Mouse (Mus musculus) frontal cortex, postnatal 10 days (tissue): ENCODE results near the gene Auh.

ENCODE experiments used
- DNase-seq, 2 experiments: peaks; one replicate each; pipeline ENCODE4 v3.0.0; 2022; ENCODE audit warnings: low spot score in 2 of 2, mixed read lengths in 1 of 2

Auh gene

DNA sequence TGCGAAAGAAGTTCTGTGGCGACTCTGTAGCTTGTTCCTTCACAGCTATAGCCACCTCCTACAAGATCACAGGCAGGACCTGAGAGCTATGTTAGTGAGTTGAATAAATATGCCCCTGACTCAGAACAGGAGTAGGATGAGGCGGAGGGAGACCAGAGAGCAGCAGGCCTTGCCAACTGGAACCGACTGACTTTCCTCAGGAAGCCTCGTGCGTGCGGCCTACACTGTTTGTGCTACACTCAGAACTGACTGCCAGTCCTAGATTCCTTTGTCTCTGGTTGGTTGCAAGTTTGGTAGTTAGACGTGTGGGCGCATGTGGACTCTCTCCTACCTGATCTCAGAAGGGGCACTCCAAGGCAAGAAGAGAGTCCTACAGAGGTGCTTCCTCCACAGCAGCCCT is 50.2 kb downstream of the Auh start:
- DNase-seq, result no peak

DNA sequence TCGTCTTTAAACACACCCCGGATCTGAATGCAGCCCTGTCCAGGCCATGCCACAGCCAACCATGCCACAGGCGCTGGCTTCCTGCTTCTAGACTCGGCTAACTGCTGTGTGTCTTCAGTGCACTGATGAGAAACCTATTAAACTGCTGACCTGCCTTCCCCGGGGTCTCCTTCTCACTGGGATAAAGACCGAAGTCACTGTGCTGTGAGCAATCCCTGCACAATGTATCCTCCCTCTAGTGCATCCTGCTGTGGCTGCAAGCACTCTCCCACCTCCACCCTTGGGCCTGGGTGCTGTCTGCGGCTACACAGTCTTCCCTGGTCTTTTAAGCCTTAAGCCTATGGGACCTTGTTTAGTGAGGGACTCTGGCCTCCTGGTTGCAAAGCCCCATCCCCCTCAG is 50.7 kb downstream of the Auh start:
- no peak for DNase-seq

DNA sequence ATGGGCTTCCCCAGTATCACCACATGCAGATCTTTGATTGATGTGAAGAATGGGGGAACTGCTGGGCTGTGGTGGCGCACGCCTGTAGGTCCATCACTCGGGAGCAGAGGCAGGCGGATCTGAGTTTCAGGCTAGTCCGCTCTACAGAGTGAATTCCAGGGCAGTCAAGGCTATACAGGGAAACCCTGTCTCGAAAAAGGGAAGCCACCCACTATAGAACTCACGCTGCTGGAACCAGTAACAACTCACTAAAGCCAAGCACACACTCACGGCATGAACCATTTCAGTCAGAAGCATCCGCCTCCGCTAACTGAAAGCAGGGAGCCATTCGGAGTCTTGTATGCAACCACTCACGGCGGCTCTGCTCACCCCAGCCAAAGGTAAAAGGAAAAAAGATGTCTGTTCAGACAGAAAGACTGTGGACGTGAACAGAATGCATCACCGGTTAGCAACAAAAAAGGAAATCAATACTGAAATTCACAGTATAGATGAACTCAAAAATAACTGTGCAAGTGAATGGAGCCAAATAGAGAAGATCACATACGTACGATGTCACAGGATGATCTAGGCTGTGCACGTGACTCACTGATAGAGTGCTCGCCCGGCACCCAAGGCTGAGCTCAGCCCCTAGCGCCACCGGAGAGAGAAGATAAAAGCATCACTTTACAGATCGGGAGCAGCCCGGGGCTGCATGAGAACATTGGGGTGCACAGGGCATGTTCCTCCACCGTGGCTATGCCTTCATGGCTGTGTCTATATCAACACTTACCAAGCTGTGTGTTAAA is 53.7 kb downstream of the Auh start:
- no peak for DNase-seq

DNA sequence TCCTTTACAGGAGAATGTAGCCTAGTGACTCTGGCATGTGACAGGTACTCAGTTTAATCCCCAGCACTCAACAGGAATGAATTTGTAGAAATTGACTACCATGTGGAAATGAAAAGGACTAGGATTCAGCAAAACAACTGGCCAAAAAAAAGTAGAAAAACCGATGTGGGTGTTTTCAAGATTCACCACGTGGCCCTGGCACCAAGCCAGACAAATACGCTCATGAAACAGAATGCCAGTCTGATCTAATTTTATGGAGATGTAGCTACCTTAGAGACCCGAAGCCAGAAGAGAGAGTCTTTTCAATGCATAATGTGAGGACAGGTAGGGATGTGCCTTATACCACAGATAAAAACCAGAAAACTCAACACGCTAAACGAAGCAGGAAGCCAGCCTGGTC is 54.4 kb downstream of the Auh start:
- DNase-seq, result no peak

DNA sequence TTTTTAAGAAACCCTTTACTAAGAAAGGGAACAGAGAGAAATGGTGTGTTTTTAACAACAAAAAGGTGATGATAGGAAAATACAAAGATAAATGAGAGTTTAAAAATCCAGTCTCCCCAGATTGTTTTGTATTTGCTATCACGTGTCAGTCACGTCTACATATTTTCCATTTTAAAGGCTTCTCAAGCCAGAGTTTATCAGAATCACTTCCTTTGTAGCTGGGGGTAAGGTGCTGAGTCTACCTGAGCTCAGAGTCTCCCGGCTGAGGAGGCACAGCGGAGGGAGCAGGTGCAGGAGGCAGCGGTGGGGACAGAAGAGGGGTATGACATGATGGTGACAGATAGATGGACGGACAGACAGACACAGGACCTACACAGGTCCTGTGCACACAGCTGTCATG is 55.1 kb downstream of the Auh start:
- DNase-seq, result no peak

DNA sequence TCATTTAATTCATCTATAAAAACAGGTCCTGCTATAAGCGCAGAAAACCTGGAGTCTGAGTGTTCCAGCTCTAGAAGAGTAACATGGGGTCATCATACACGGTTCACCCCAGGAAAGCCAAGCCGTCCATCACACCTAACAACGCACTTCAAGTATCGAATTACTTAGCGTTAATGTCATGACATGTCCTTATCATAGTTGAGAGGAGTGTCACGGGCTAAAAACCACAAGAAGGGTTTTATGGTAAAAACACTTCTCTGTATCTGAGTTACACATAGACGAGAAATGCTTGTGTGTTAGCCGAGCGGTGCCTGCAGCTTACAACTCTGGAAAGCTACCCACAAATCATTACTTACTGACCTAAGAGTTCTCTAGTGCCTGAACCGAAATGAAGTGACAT is 55.6 kb downstream of the Auh start:
- DNase-seq, result no peak

GRCm38 (mm10) chr13:52866005-52866792 is 63.3 kb downstream of the Auh start:
- DNase-seq, result no peak

DNA sequence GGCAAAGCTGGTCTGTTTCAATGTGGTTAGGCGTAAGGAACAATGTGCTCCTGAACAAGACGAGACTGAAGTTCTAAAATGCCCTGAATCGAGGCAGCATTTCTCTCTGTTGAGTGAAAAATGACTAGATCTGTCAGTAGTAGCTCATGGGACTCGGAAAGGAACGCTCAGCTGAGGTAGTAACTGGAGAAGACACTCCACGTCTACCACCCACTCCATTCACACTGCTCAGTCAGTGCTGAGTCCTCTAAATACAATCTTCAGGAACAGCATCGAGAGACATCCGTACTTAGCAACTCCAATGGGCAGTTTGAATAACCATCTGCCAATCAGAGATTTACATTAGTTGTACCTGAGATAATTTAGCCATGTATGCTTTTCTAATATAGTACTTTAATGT is 66.0 kb downstream of the Auh start:
- no peak for DNase-seq

DNA sequence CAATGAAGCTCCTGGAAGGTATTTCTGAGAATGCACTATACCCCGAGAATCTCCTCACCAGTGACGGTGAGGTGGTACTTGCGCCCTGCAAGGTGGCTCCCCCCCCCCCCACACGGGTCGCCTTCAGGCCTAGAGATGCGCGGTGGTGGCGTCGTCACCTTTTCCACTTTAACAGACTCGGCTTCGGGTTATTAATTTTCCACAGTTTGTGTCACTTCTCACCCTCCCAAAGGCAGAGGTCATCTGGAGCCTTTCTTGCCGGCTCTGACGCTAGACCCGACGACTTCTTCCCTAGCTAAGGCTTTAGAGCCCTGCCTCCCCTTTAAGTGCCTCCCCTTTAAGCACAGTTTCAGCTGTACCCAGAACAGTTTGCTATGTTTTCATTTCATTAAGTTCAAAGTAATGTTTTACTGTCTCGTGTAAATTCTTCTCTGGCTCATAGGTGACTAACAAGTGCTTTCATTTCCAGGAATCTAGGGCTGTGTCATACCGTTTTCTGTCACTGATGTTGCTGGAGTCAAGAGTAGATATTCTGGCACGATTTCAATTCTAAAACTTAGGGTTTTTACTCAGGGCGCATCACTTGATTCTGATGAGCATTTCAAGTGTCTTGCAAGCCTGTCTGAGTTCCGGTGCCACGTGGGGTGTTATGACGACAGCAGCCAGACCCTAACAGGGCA is 69.3 kb downstream of the Auh start:
- no peak for DNase-seq

GRCm38 (mm10) chr13:52859065-52859820 is 70.2 kb downstream of the Auh start:
- no peak for DNase-seq

DNA sequence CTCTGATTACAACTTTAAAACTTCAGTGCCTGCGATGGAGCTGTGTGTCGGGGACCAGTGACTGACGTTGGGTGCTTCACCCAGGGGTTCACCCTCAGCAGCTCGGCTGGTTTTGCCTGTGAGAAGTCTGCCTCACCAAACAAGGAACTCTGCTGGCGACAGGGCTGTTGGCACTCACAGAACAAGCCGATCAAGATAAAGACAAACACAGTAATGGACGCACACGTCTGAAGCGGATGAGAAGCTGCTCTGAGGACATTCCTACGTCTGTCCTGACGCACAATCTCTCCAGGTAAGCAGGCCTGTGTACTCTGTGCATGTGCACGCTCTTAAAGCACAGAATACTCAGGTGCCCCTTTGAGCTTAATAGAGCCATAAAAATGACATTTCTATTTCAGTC is 71.1 kb downstream of the Auh start:
- DNase-seq, result no peak

GRCm38 (mm10) chr13:52857781-52858180 is 71.7 kb downstream of the Auh start:
- DNase-seq, result no peak

- DNase-seq, result no peak
Measured at GRCm38 (mm10) chr13:52853536-52853935, 75.9 kb downstream of the Auh start.

DNA sequence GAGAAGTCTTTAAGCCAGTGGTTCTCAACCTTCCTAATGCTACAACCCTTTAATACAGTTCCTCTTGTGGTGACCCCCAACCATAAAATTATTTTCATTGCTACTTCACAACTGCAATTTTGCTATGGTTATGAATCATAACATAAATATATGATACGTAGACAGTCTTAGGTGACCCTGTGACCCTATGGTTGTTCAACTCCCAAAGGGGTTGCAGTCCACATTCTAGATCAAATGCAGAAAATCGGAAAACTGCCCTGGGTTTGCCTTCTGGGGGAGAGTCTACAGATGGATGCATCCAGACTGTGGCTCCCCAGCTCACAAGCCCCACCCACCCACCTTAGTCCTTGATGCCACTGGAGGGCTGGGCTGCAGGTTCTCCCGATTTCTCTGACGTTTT is 77.6 kb downstream of the Auh start:
- no peak for DNase-seq

- DNase-seq, result no peak
Measured at GRCm38 (mm10) chr13:52850024-52850723, 79.3 kb downstream of the Auh start.

DNA sequence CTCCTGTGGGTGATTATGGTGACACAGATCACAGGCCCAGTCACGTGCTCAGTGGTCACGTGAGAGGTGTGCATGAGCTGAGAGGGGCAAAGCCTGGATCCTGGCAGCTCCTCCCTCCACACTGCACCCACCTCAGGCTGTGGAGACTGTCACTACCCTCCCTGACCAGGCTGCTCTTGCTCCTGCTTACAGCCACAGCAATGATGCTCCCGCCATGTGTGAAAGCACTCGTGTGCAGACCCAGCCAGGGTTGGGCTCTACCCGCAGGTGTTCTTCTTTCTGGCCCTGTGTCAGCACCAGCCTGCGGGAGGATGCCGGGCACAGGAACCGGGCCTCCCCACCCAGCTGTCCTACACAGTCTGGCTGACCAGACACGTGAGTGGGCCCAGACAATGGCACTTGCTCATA is 80.1 kb downstream of the Auh start:
- no peak for DNase-seq

DNA sequence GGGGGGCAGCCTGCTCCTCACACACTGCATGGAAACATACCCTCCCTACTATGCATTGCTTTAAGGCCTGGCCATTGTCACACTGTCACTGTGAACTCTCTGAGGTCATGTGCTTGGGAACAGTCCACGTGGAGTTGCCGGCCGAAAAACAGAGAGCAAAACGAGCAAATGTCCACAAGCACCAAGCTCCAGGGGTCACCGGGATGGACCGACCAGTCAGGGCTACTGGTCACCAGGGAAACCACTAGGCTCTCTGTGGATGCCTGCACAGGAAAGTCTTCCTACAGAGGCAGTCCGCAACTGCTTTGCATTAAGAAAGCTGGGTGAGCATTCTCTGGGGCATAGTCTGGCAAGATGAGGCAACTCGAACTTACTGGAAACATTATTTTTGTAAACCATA is 82.0 kb downstream of the Auh start:
- DNase-seq, result no peak

DNA sequence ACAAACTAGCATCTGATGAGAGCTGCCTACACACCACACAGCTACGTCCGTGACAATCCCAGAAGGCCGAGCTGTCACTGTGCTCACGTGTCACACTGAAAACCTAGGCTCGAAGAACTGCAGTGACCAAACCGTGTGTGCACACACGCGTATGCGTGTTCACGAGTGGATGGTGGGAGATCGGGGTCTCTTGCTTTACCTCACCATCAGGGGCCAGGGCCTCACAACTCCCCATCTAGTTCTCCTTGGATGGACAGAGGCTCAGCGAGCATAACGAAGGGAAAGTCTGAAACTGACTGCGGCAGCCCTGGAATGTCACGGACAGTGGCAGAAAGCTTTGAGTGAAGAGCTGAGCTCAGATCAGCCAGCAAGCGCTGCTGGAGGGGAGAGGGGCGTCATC is 82.4 kb downstream of the Auh start:
- DNase-seq, result no peak

- DNase-seq, result no peak
Measured at GRCm38 (mm10) chr13:52845618-52846017, 83.9 kb downstream of the Auh start.

GRCm38 (mm10) chr13:52843536-52844178 is 85.8 kb downstream of the Auh start:
- DNase-seq, result no peak

GRCm38 (mm10) chr13:52836231-52836630 is 93.2 kb downstream of the Auh start:
- no peak for DNase-seq
